Mouse (Mus musculus) lung, embryonic 14.5 days (tissue): ENCODE data around the gene Pold2. TPM values are rescaled to one million over a fixed set of nuclear protein-coding genes. Genes with fewer than 3 reads are reported as not detected.
"Not testable (repeated sequence)": the region's sequence is repeated elsewhere in the genome, so short reads cannot be mapped to it uniquely, and the experiment has no call there.

Experiments used
- ATAC-seq: fragments of 200-750 bp; cut with Nextera tagmentation; 2 replicates; pipeline ENCODE4 v1.8.0; 2017; ENCODE audit warnings: mild to moderate bottlenecking, moderate TSS enrichment, moderate library complexity; ENCODE audit not compliant: insufficient read depth
- DNase-seq: peaks from one replicate; pipeline ENCODE4 v3.0.0-alpha.2; 2015
- H3K27ac ChIP-seq: fragments of 300-500 bp; sonication (generic); 2 replicates; pipeline ENCODE4 v1.5.1; 2014; ENCODE audit warnings: low read depth, mild to moderate bottlenecking, moderate library complexity
- H3K27me3 ChIP-seq: fragments of 300-500 bp; sonication (generic); 2 replicates; pipeline ENCODE4 v1.6.1; 2014; ENCODE audit warnings: low read length, control low read depth; ENCODE audit not compliant: insufficient read depth
- H3K36me3 ChIP-seq: fragments of 300-500 bp; sonication (generic); 2 replicates; pipeline ENCODE4 v1.6.1; 2014; ENCODE audit warnings: control low read depth; ENCODE audit not compliant: insufficient read depth
- H3K4me1 ChIP-seq: fragments of 300-500 bp; sonication (generic); 2 replicates; pipeline ENCODE4 v1.6.1; 2014; ENCODE audit warnings: antibody characterized with exemption, control low read depth; ENCODE audit not compliant: insufficient read depth
- H3K4me2 ChIP-seq: fragments of 300-500 bp; sonication (generic); 2 replicates; pipeline ENCODE4 v1.6.1; 2014; ENCODE audit warnings: mild to moderate bottlenecking
- H3K4me3 ChIP-seq: fragments of 300-500 bp; sonication (generic); 2 replicates; pipeline ENCODE4 v1.5.1; 2014; ENCODE audit warnings: low read depth, low read length
- H3K9ac ChIP-seq: fragments of 300-500 bp; sonication (generic); 2 replicates; pipeline ENCODE4 v1.6.1; 2014
- H3K9me3 ChIP-seq: fragments of 300-500 bp; sonication (generic); 2 replicates; pipeline ENCODE4 v1.6.1; 2016; ENCODE audit warnings: low read depth, low read length, control low read depth
- CTCF ChIP-seq: IDR thresholded peaks from 2 replicates; pipeline ENCODE4 v1.5.1; 2016; ENCODE audit warnings: antibody characterized with exemption, low read depth
- WGBS: fragments of 180-500 bp; shearing (Covaris S2); extraction: QIAGEN DNeasy Blood & Tissue Kit; methylation state at CpG from one replicate; pipeline ENCODE4 v1.1.7; 2014; 5-methylcytosine and 5-hydroxymethylcytosine counted together
- polyA plus RNA-seq: library from polyadenylated mRNA; unstranded; fragments of >200 nt; fragmentation: Nextera tagmentation; extraction: Ambion mirVana; gene quantifications from 2 replicates; pipeline ENCODE4 v1.2.1, GENCODE M21; 2014

Gene Pold2
- polyA plus RNA-seq, 1 experiment from 2014 or later = 156 TPM

DNA sequence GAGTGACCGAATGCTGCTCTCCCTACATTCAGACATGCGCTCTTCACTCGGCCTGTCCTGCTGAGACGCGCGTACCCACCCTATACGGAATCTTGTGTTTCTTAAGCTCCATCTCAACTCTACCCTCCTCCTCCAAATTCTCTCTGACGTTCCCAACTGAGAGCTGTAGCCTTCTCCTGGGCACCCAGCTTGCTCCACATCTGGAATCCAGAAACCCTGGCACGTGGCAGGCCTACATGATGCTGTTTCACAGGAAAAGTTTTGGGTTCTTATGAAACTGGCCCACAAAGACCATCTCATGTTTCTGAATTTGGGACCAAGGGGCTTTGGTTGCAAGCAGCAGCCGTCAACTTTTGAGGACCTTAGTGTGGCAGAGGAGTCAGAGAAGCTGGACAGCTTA lies 21.2 kb upstream of the Pold2 start:
- Histone ChIP-seq H3K4me1 (peaks cover 17% of the 10 kb centered on the region; the same call in 1 of the 2 replicates), H3K4me3 (no peak overlapping the region), H3K9ac (no peak overlapping the region), H3K9me3 (no peaks in the 10 kb centered on the region), H3K36me3 (no peaks in the 10 kb centered on the region), H3K27ac (no peak overlapping the region), H3K4me2 (no peak overlapping the region), H3K27me3 (no peaks in the 10 kb centered on the region)
- DNase-seq (no peak), ATAC-seq (no peak)
- 92% methylated on average over 10 of the region's 10 CpGs for WGBS
- no peak for TF ChIP-seq CTCF

DNA sequence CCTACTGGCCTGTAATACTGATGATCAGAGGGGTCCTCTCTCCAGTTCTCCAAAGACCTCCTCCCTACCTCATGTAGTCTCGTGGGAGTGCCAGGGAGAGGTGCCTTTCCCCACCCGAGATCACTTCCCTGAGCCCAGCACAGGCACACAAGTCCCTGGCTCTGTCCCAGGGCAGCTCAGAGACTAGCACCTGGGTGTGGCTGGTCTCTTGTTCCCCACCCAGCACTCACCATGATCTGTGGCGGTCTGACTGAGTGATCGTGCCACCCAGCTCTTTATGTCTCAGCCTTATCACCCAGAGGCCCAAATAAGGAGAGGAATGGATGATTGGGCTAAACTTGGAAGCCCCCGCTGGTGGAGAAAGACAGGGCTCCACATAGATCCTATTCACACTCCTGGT lies 20.4 kb upstream of the Pold2 start, which contains the start of gene Myl7:
Gene Myl7 (minus strand): TSS at position 252 of the 400 bp plus-strand sequence.
- Histone ChIP-seq H3K4me1 (peaks cover 17% of the 10 kb centered on the region; the same call in 1 of the 2 replicates), H3K27ac (peak within 1 kb of the TSS; percentile 7), H3K36me3 (no peaks in the 10 kb centered on the region), H3K4me3 (peak within 1 kb of the TSS; percentile 17), H3K4me2 (peak within 1 kb of the TSS; percentile 40), H3K27me3 (no peaks in the 10 kb centered on the region), H3K9ac (peak within 1 kb of the TSS; percentile 40; the same call in 1 of the 2 replicates), H3K9me3 (no peaks in the 10 kb centered on the region)
- DNase-seq (no peak), ATAC-seq (no peak)
- no peak for TF ChIP-seq CTCF
- WGBS = 45% methylated on average over 5 of the region's 5 CpGs

DNA sequence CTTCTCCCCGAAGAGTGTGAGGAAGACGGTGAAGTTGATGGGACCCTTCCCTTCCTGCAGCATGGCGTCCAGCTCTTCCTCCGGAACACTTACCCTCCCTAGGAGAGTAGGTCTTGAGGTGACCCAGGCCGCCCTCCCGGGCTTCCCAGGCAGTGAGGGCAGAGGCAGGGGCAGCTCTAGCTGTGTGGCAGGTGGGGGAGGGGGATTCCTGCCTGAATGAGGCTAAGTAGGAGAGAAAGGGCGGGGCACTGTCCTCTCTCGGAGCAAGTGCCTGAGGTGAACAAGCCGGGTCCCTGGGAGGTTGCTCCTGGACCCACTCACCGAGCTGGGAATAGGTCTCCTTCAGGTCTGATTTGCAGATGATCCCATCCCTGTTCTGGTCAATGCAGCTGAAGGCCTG lies 19.7 kb upstream of the Pold2 start:
- no peak for DNase-seq
- WGBS = 25% methylated on average over 10 of the region's 10 CpGs
- Histone ChIP-seq H3K27ac (peak overlapping the region; percentile 7), H3K4me3 (peak overlapping the region; percentile 17), H3K4me2 (peak overlapping the region; percentile 40), H3K9me3 (no peaks in the 10 kb centered on the region), H3K9ac (peak overlapping the region; percentile 40; the same call in 1 of the 2 replicates), H3K27me3 (no peaks in the 10 kb centered on the region), H3K36me3 (no peaks in the 10 kb centered on the region), H3K4me1 (peaks cover 17% of the 10 kb centered on the region; the same call in 1 of the 2 replicates)
- no peak for ATAC-seq
- TF ChIP-seq CTCF = no peak

DNA sequence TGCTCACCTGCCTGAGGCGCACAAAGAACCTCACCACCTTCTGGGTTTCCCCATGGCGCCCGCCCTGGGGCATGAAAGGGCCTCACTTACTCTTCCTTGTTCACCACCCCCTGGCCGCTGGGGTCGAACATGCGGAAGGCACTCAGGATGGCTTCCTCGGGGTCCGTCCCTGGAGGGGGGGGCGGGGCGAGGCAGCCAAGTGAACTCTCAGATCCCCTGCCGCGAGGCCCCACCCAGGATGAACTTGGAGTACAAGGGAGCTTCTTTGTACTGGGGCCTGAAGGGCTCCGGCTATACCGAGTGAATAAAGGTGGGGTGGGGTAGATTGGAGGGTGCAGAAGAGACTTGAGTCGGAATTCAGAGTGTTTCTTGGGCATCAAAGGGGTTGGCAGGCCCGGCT lies 19.1 kb upstream of the Pold2 start:
- no peak for DNase-seq
- 13% methylated on average over 16 of the region's 16 CpGs for WGBS
- ATAC-seq = no peak
- Histone ChIP-seq H3K9me3 (no peaks in the 10 kb centered on the region), H3K4me2 (peak overlapping the region; percentile 40; the same call in 1 of the 2 replicates), H3K9ac (peak overlapping the region; percentile 40; the same call in 1 of the 2 replicates), H3K4me3 (peak overlapping the region; percentile 17), H3K4me1 (peaks cover 16% of the 10 kb centered on the region; the same call in 1 of the 2 replicates), H3K36me3 (no peaks in the 10 kb centered on the region), H3K27me3 (no peaks in the 10 kb centered on the region), H3K27ac (peak overlapping the region; percentile 7)
- no peak for TF ChIP-seq CTCF

DNA sequence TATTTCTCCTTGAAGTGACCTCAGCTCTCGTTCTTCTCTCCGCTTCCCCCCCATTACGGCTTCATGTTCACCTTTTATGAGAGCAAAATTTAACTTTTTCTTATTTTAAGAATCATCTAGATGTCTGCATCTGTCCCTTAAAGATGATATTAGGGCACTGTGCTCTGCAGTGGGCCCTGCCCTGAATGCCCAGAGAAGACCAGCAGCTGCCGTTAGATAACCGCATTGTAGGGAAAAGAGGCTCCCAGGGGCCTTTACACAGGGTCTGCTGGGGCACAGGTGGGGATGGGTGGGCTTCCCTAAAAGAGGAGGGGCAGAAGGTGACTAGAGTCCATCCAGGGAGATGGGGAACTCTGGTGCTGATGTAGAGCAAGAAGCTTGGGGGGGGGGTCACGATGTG lies 15.7 kb upstream of the Pold2 start:
- no peaks in the 10 kb centered on the region for H3K9me3 ChIP-seq
- no peak overlapping the region for H3K4me2 ChIP-seq
- no peak for DNase-seq
- no peak overlapping the region for H3K4me3 ChIP-seq
- 62% methylated on average over 6 of the region's 6 CpGs for WGBS
- no peaks in the 10 kb centered on the region for H3K36me3 ChIP-seq
- H3K4me1 ChIP-seq = peaks cover 7% of the 10 kb centered on the region
- TF ChIP-seq CTCF = no peak
- no peak overlapping the region for H3K9ac ChIP-seq
- no peaks in the 10 kb centered on the region for H3K27me3 ChIP-seq
- ATAC-seq = no peak
- no peak overlapping the region for H3K27ac ChIP-seq

DNA sequence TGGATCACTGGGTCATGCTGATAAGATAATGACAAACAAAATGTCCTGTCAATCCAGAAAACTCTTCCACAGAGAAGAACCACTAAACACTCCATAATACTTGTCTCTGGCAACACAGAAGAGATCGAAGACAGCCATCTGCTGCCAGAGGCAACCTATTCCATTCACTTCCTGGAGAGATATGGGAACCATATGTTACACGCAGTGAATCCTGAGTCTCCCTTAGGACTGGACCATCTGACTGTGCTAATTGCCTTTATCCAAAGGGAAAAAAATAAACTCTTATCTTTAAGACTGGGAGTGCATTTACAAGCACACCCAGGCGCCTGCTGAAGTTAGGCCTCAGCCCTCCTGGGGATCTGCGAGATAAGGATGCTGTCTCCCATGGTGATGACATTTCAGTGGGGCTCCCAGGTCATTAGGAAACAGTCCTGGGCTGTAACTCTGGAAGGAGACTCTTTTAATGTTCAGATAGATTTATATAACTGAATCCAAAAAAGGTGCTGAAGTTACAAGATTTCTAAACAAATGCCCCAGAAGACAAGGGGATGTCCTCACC lies 14.8 kb upstream of the Pold2 start:
- Histone ChIP-seq H3K27ac (no peak overlapping the region), H3K9ac (no peak overlapping the region), H3K36me3 (no peaks in the 10 kb centered on the region), H3K4me2 (no peak overlapping the region), H3K27me3 (no peaks in the 10 kb centered on the region), H3K4me3 (no peak overlapping the region), H3K4me1 (peaks cover 5% of the 10 kb centered on the region), H3K9me3 (no peaks in the 10 kb centered on the region)
- ATAC-seq (no peak), DNase-seq (no peak)
- no peak for TF ChIP-seq CTCF
- WGBS = 28% methylated on average over 4 of the region's 4 CpGs

DNA sequence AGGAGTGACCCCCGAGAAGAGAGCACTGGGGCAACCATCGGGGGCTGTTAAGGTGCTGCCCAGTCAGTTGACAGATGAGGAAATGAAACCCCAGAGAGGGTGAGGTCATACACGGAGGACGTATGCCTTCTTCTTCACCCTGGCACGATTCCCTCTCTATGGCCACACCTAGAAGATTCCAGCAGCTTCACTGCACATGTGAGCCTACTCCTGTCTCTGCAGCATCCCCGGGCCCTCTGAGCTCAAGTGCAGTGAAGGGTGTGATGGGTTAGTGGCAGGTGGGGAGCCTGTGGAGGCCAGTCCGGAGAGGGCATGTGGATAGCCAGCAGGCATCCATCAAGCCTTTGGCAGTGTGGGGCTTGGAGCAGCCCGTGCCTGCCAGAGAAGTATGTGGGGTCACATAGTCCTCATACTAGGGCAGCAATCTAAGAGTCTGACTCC lies 14.1 kb upstream of the Pold2 start:
- Histone ChIP-seq H3K4me3 (no peak overlapping the region), H3K9ac (no peak overlapping the region), H3K4me1 (no peaks in the 10 kb centered on the region; the same call in none of the 2 replicates), H3K36me3 (no peaks in the 10 kb centered on the region), H3K9me3 (no peaks in the 10 kb centered on the region), H3K4me2 (no peak overlapping the region), H3K27ac (no peak overlapping the region; the same call in 1 of the 2 replicates), H3K27me3 (no peaks in the 10 kb centered on the region)
- ATAC-seq = peak; percentile 62; the same call in 1 of the 2 replicates
- no peak for TF ChIP-seq CTCF
- peak; percentile 26 for DNase-seq
- WGBS = 14% methylated on average over 8 of the region's 8 CpGs

DNA sequence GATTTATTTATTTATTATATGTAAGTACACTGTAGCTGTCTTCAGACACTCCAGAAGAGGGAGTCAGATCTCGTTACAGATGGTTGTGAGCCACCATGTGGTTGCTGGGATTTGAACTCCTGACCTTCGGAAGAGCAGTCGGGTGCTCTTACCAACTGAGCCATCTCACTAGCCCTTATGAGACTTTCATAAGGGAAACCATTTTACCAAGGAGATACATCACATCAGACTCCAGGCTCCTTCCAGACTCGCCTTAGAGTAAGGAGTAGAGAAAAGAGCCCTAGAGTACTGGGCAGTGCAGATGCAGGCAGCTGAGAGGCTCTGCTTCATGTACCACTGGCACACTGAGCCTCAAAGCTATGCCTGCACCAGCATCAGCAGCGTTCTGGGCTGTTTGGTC lies 10.5 kb upstream of the Pold2 start:
- H3K9me3 ChIP-seq, H3K27ac ChIP-seq, DNase-seq, H3K9ac ChIP-seq, H3K4me3 ChIP-seq, H3K4me1 ChIP-seq, H3K4me2 ChIP-seq, ATAC-seq, H3K36me3 ChIP-seq, H3K27me3 ChIP-seq: not testable (repeated sequence)
- WGBS = 29% methylated on average over 5 of the region's 5 CpGs
